Mouse (Mus musculus) E14TG2a.4 (cell line): ENCODE data around the gene Pjvk.

ENCODE experiments used
- CTCF ChIP-seq: conservative IDR thresholded peaks from 2 replicates; pipeline ENCODE4 v1.5.1; 2014; ENCODE audit warnings: low read length
- NANOG ChIP-seq: IDR thresholded peaks from 2 replicates; pipeline ENCODE4 v1.6.1; 2014; ENCODE audit warnings: borderline replicate concordance, low read length, mixed read lengths
- POU5F1 ChIP-seq: IDR thresholded peaks from 2 replicates; pipeline ENCODE4 v1.6.1; 2014; ENCODE audit warnings: low read length, borderline replicate concordance

DNA sequence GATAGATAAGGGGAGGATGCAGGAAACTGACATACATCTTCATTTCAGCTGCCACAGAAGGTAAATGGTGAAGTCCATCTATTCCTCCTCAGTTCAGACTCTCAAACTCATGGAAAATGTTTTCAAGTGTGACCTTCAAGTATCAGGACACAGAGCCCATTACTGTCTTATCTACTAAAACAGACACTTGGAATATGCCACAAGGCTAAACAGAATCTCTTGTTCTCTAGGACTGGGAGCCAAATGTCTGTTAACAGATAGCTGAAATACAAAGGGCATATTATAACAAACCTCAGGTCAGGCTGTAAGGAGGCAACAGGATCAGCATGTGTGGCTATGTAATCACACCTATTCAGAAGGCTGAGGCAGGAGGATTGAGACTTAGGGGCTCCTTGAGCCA, 4.5 kb upstream of the Pjvk start:
- TF ChIP-seq CTCF (no peak), POU5F1 (no peak), NANOG (no peak)
